Mouse (Mus musculus) C2C12 (cell line): ENCODE results near the gene Minpp1. TPM values are rescaled to one million over a fixed set of nuclear protein-coding genes. Genes with fewer than 3 reads are reported as not detected.

Source experiments
- H3K27me3 ChIP-seq: one replicate; pipeline ENCODE4 v1.6.1; 2011; ENCODE audit not compliant: control insufficient read depth, insufficient read depth, insufficient read length
- H3K36me3 ChIP-seq: one replicate; pipeline ENCODE4 v1.6.1; 2011; ENCODE audit not compliant: control insufficient read depth, insufficient read depth
- H3K4me3 ChIP-seq: one replicate; pipeline ENCODE4 v1.5.1; 2011; ENCODE audit warnings: mild to moderate bottlenecking, control low read depth; ENCODE audit not compliant: poor library complexity, insufficient read depth, severe bottlenecking
- H3K79me2 ChIP-seq: one replicate; pipeline ENCODE4 v1.6.1; 2011; ENCODE audit not compliant: control insufficient read depth, insufficient read depth
- H3K79me3 ChIP-seq: one replicate; pipeline ENCODE4 v1.6.1; 2011; ENCODE audit warnings: low read depth, control low read depth
- H3ac ChIP-seq: one replicate; pipeline ENCODE3; 2011; ENCODE audit warnings: low read depth; ENCODE audit not compliant: control insufficient read depth, insufficient read length
- CEBPB ChIP-seq: IDR thresholded peaks from one replicate; pipeline ENCODE4 v1.6.1; 2011; ENCODE audit warnings: low read depth, mild to moderate bottlenecking, control low read depth, moderate library complexity
- CTCF ChIP-seq: IDR thresholded peaks from one replicate; pipeline ENCODE4 v1.5.1; 2011; ENCODE audit not compliant: control insufficient read depth, insufficient read depth, insufficient read length
- FOSL1 ChIP-seq: IDR thresholded peaks from one replicate; pipeline ENCODE4 v1.8.0; 2011; ENCODE audit warnings: mild to moderate bottlenecking, low read length; ENCODE audit not compliant: poor library complexity, insufficient read depth, severe bottlenecking
- MAX ChIP-seq: IDR thresholded peaks from one replicate; pipeline ENCODE4 v1.6.1; 2011; ENCODE audit warnings: mild to moderate bottlenecking, control low read depth
- MYOD1 ChIP-seq: IDR thresholded peaks from one replicate; pipeline ENCODE4 v1.6.1; 2011; ENCODE audit warnings: low read depth; ENCODE audit not compliant: control insufficient read depth, insufficient read length
- MYOG ChIP-seq: IDR thresholded peaks from one replicate; pipeline ENCODE4 v1.6.1; 2011; ENCODE audit not compliant: control insufficient read depth, insufficient read length; ENCODE audit errors: extremely low read depth
- USF1 ChIP-seq: IDR thresholded peaks from one replicate; pipeline ENCODE4 v1.6.1; 2011; ENCODE audit warnings: low read depth, mild to moderate bottlenecking, control low read depth, moderate library complexity
- polyA plus RNA-seq: library from polyadenylated mRNA; unstranded; fragments of >200 nt; fragmentation: generic; extraction: Trizol; gene quantifications from one replicate; pipeline ENCODE4 v1.2.1, GENCODE M21; 2012; ENCODE audit warnings: missing spikeins

The Minpp1 gene
- polyA plus RNA-seq, 1 experiment: 30.4 TPM

DNA sequence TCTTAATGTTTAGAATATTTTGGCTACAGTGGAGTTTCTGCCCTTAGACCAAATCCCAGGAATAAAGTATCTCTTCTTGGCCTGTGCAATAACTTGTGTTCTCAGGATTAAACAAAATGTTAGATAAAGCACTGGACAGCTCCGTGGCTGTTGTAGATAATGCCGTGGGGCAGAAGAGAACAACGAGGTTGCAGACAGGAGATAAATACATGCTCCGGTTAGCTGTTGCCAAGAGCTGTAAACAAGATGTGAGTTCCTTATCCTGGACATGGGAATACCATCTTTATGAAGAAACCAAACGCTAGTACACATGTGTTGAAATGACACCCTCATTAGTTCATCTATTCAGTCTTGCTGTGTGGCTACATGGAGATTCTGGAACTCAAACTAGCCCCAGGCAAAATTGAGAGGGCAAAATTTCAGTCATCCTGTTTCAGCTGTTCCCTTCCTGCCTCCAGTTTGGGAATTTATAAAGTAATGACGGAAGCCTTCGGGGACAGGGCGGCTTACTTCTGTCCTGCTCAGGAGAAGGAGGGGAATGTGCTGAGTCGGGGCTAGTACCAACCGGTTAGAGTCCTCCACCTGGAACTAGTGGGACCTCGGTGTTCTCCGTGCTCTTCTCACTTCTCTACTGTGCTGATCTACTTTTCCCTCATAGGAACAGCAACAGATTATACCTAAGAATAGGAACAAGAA, 9.4 kb upstream of the Minpp1 start:
- Histone ChIP-seq H3K36me3 (no peaks in the 10 kb centered on the region), H3K27me3 (no peaks in the 10 kb centered on the region), H3K79me3 (no peaks in the 10 kb centered on the region), H3ac (no peak overlapping the region), H3K4me3 (no peak overlapping the region), H3K79me2 (no peaks in the 10 kb centered on the region)
- TF ChIP-seq MAX: no peak
- no peak for TF ChIP-seq CEBPB
- no peak for TF ChIP-seq MYOD1
- TF ChIP-seq MYOG: no peak
- no peak for TF ChIP-seq USF1
- TF ChIP-seq FOSL1: no peak
- no peak for TF ChIP-seq CTCF

DNA sequence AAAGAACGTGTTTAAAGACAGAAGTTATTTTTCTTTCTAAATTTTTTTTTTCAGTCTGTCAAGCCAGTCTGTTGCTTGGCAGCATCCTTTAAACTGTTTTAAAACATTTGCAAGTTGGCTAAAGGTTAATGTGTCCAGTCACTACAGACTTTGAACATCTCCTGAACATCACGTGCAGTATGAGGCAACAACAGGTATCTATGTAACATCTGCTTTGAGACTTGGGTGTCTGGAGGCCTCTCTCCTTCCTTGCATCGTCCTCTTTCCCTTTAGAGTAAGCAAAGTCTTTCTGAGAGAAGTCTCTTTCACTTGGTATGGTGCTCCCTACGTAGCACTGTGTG, 8.9 kb upstream of the Minpp1 start:
- no peaks in the 10 kb centered on the region for H3K27me3 ChIP-seq
- H3ac ChIP-seq: no peak overlapping the region
- TF ChIP-seq CTCF (no peak), MAX (no peak), FOSL1 (no peak), CEBPB (no peak), MYOD1 (no peak), USF1 (no peak), MYOG (no peak)
- no peaks in the 10 kb centered on the region for H3K36me3 ChIP-seq
- no peak overlapping the region for H3K4me3 ChIP-seq
- H3K79me3 ChIP-seq: no peaks in the 10 kb centered on the region
- H3K79me2 ChIP-seq: no peaks in the 10 kb centered on the region

DNA sequence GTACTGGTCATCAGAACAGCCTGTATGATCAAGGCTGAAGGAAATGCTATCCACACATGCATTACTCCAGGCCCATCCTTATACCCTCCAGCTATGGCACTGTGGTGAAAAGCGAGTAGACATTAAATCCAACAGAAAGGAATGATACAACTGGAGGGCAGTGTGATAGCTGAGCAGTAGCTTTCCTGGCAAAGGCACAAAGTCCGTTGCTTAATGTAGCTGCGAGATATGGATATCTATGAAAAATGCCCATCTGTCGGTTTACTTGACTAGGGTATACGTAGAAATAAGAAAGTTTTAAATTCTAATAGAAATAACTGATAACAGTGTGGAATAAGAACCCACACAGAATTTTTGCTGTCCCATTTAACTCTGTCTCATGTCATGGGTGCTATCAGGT, 5.3 kb upstream of the Minpp1 start:
- H3K27me3 ChIP-seq: no peaks in the 10 kb centered on the region
- no peak overlapping the region for H3K4me3 ChIP-seq
- peaks cover 2% of the 10 kb centered on the region for H3K79me2 ChIP-seq
- no peak for TF ChIP-seq CEBPB
- TF ChIP-seq FOSL1: no peak
- H3K79me3 ChIP-seq: no peaks in the 10 kb centered on the region
- no peak overlapping the region for H3ac ChIP-seq
- no peaks in the 10 kb centered on the region for H3K36me3 ChIP-seq

DNA sequence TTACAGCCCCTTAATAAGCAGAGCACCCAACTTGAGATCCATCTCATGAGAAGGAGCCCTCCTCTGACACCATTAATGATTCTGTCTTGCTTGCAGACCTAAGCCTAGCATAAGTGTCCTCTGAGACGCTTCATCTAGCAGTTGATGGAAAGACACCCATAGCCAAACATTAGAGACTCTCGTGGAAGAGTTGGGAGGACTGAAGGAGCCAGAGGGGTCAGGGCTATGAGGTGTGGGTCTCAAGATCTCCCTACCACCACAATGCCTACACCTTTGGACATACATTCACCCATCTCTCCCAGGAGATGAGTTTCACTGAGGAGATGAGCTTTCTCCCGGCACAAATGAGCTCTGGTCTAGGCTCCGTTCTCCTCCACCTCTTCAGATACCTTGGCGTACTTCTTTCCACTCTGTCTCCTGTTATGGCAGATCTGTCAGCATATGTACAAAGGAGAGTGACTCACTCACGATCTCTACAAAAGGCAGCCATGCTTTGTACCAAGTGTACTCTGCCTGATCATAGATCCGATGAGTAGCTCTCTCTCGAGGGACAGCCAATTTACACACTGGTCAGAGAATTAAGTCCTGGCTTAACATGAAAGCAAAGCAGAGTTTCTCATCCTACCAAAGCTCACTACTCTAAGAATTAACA, 4.7 kb upstream of the Minpp1 start:
- no peaks in the 10 kb centered on the region for H3K36me3 ChIP-seq
- H3K79me2 ChIP-seq: peaks cover 7% of the 10 kb centered on the region
- H3ac ChIP-seq: no peak overlapping the region
- H3K79me3 ChIP-seq: no peaks in the 10 kb centered on the region
- no peak overlapping the region for H3K4me3 ChIP-seq
- TF ChIP-seq MAX (no peak), MYOG (no peak), FOSL1 (no peak), CTCF (no peak), CEBPB (no peak)
- H3K27me3 ChIP-seq: no peaks in the 10 kb centered on the region

DNA sequence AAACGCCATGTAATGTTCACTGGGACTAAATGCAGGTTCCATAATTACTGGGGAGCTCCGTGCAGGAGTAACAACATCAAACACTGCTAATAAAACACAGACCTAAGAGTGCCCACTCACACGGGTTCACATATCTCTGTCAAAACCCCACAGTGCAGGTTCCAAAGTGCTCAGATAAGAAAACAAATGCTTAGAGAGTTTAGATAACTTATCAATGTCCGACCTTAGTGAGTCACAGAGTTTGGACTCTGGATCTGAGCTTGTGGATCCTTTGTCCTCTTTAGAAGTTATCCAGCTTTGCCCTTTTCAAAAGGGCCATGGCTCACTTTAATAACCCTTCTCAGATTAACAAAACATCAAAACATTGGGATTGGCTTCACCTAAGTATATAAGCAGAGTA, 4.1 kb upstream of the Minpp1 start:
- Histone ChIP-seq H3K36me3 (no peaks in the 10 kb centered on the region), H3K79me2 (peaks cover 13% of the 10 kb centered on the region), H3K4me3 (no peak overlapping the region), H3ac (no peak overlapping the region), H3K79me3 (peaks cover 1% of the 10 kb centered on the region), H3K27me3 (no peaks in the 10 kb centered on the region)
- TF ChIP-seq MAX (no peak), USF1 (no peak), MYOD1 (no peak), CEBPB (no peak)

DNA sequence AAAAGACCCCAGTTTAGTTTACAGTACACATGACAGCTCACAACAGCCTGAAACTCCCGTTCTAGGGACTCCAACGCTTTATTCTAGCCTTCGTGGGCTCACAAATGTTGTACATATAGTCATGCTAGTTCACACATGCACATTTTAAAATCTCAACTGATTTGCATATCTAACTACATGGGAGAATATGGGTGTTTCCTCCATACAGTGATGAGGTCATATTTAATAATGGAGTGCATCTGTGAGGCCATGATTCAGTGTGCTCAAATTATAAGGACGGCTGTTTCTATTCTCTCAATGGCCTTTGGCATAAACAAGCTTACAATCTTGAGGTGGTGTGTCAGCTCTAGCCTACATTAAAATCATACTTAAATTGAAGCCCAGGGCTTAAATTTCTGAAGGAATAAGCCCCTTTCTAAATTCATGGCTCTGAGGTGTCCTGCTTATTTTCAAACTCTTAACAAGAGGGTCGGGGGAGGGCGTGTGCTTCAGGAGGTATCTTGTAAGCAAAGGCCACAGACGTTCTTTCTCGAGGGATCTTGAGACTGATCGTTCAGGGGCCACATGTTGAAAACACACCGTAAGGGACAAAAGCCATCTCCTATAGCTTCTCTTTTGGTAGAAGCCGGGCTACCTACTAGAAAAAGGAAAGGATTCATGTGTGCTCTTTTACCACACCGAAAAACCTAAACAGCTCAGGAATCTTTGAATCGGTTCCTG, 468 bp upstream of the Minpp1 start:
- Histone ChIP-seq H3K36me3 (peaks cover 6% of the 10 kb centered on the region), H3K79me2 (peaks cover 44% of the 10 kb centered on the region), H3ac (peak overlapping the region; percentile 72), H3K4me3 (peak overlapping the region; percentile 63), H3K79me3 (peaks cover 24% of the 10 kb centered on the region), H3K27me3 (no peaks in the 10 kb centered on the region)
- no peak for TF ChIP-seq CTCF
- TF ChIP-seq USF1: no peak
- no peak for TF ChIP-seq MAX
- no peak for TF ChIP-seq CEBPB
- TF ChIP-seq FOSL1: no peak
- TF ChIP-seq MYOG: no peak
- TF ChIP-seq MYOD1: no peak
